Mouse (Mus musculus): ENCODE data around the gene Mfsd14a.

GRCm38 (mm10) chr3:116653278-116653945 is 9.1 kb downstream of the Mfsd14a start:
- TF ChIP-seq CTCF (IDR thresholded peaks at IDR 0.05; ENCODE audit: extremely low read depth, insufficient read depth, insufficient read length, insufficient replicate concordance) (no peak), POLR2A (IDR thresholded peaks at IDR 0.05; ENCODE audit: low read depth, low read length) (no peak)
